Mouse (Mus musculus) hindbrain, postnatal 0 days (tissue): ENCODE results near the gene Nudcd3. TPM values are rescaled to one million over a fixed set of nuclear protein-coding genes. Genes with fewer than 3 reads are reported as not detected.

ENCODE experiments used
- ATAC-seq: fragments of 200-750 bp; cut with Nextera tagmentation; 2 replicates; pipeline ENCODE4 v1.8.0; 2017; ENCODE audit warnings: mild to moderate bottlenecking, moderate TSS enrichment, moderate library complexity
- DNase-seq: peaks from one replicate; pipeline ENCODE4 v3.0.0-alpha.2; 2015; ENCODE audit warnings: low spot score
- H3K27ac ChIP-seq: fragments of 300-500 bp; sonication (generic); 2 replicates; pipeline ENCODE4 v1.5.1; 2014; ENCODE audit warnings: mild to moderate bottlenecking
- H3K27me3 ChIP-seq: fragments of 300-500 bp; sonication (generic); 2 replicates; pipeline ENCODE4 v1.6.1; 2014; ENCODE audit warnings: low read length, mixed read lengths; ENCODE audit not compliant: insufficient read depth
- H3K36me3 ChIP-seq: fragments of 300-500 bp; sonication (generic); 2 replicates; pipeline ENCODE4 v1.6.1; 2014; ENCODE audit warnings: low read length, mixed read lengths; ENCODE audit not compliant: insufficient read depth
- H3K4me1 ChIP-seq: fragments of 300-500 bp; sonication (generic); 2 replicates; pipeline ENCODE4 v1.6.1; 2014; ENCODE audit warnings: antibody characterized with exemption, low read length, mixed read lengths; ENCODE audit not compliant: insufficient read depth
- H3K4me2 ChIP-seq: fragments of 300-500 bp; sonication (generic); 2 replicates; pipeline ENCODE4 v1.6.1; 2014; ENCODE audit warnings: low read depth, mild to moderate bottlenecking, low read length, moderate library complexity, mixed read lengths
- H3K4me3 ChIP-seq: fragments of 300-500 bp; sonication (generic); 2 replicates; pipeline ENCODE4 v1.5.1; 2014; ENCODE audit warnings: low read length
- H3K9ac ChIP-seq: fragments of 300-500 bp; sonication (generic); replicated peaks from 2 replicates; pipeline ENCODE4 v1.6.1; 2014; ENCODE audit warnings: mild to moderate bottlenecking, low read length, moderate library complexity, mixed read lengths
- H3K9me3 ChIP-seq: fragments of 300-500 bp; sonication (generic); 2 replicates; pipeline ENCODE4 v1.6.1; 2016; ENCODE audit warnings: low read length, mixed read lengths
- CTCF ChIP-seq: IDR thresholded peaks from 2 replicates; pipeline ENCODE4 v1.5.1; 2016; ENCODE audit warnings: antibody characterized with exemption, control low read depth, low read depth
- WGBS: fragments of 180-500 bp; shearing (Covaris S2); extraction: QIAGEN DNeasy Blood & Tissue Kit; methylation state at CpG from one replicate; pipeline ENCODE4 v1.1.7; 2014; 5-methylcytosine and 5-hydroxymethylcytosine counted together
- polyA plus RNA-seq: library from polyadenylated mRNA; unstranded; fragments of >200 nt; fragmentation: Nextera tagmentation; extraction: Ambion mirVana; gene quantifications from 2 replicates; pipeline ENCODE4 v1.2.1, GENCODE M21; 2015
- total RNA-seq: library from RNA; depleted of rRNA; stranded (reverse); fragments of >200 nt; gene quantifications from 2 replicates; pipeline ENCODE4 v1.2.3, GENCODE M21; 2014

Gene Nudcd3
- total and polyA plus RNA-seq, 2 experiments from 2014 or later = 63.6 to 66.7 TPM

DNA sequence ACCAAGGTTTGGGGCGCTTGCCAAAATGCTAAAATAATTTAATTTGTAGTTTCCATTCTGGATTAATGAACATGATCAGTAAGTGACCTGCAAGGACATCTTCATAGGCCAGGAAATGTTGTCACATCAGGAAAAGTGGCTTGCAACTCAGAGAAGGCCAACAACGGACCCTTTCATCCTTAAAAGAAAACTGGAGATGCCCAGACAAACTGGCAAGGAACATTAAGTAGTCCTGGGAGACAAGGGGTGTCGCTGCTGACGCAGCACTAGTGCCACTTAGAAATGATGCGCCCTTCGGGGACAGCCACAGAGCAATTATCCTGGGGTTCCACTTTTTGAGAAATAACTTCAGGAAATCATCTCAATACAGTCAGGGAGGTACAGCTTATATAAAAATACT, 80.2 kb downstream of the Nudcd3 start:
- ATAC-seq = no peak
- Histone ChIP-seq H3K4me1 (0 out of 2 replicates have a peak, but pooled peaks cover 7% of the 10 kb centered on the region), H3K27me3 (no peaks in the 10 kb centered on the region), H3K9ac (no peak overlapping the region), H3K27ac (0 out of 2 replicates have a peak overlapping the region, but pooled peaks have one; percentile 9), H3K36me3 (no peaks in the 10 kb centered on the region; the same call in 1 of the 2 replicates), H3K9me3 (no peaks in the 10 kb centered on the region), H3K4me2 (no peak overlapping the region), H3K4me3 (no peak overlapping the region)
- TF ChIP-seq CTCF = no peak
- DNase-seq = no peak
- WGBS = 79% methylated on average over 6 of the region's 6 CpGs

DNA sequence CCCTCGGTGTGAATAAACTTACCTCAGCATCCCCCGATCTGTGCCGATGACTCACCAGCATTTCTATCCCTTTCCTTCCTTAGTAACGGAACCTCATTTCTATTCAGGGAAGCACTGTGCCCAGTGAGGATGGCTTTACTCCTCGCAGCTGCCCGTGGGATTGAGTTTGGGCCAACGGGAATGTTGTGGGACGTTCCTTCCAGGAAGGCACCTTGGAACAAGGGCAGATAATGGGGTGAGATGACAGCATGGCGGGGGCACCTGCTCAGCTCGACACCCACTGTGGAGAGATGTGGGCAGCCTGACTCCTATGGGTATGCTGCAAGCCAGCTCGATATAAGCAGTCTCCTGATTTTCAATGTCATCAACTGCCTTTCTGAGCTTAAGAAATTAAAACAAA, 80.9 kb downstream of the Nudcd3 start:
- 73% methylated on average over 11 of the region's 11 CpGs for WGBS
- Histone ChIP-seq H3K4me3 (no peak overlapping the region), H3K4me1 (0 out of 2 replicates have a peak, but pooled peaks cover 7% of the 10 kb centered on the region), H3K9me3 (no peaks in the 10 kb centered on the region), H3K27ac (0 out of 2 replicates have a peak overlapping the region, but pooled peaks have one; percentile 9), H3K4me2 (no peak overlapping the region), H3K27me3 (no peaks in the 10 kb centered on the region), H3K9ac (no peak overlapping the region), H3K36me3 (no peaks in the 10 kb centered on the region; the same call in 1 of the 2 replicates)
- no peak for ATAC-seq
- no peak for DNase-seq
- no peak for TF ChIP-seq CTCF

DNA sequence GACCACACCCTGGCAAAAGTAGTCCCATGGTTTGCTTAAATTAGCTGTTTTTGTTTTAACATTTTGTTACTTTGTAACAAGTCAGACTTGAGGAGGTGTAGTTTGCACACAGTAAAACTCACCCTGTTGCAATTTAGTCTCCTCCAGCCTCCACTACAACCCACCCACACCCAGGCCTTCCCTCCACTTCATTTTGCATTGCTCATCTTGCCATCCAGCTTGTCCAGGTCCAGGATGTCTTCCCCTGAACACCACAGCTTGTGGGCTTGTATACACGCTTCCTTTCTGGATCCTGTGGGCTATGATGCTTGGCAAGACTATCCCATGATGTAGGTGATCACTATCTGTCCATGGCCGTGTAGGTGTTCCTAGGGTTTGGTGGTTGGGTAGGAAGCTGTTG, 82.3 kb downstream of the Nudcd3 start:
- no peak overlapping the region for H3K4me2 ChIP-seq
- no peak overlapping the region for H3K27ac ChIP-seq
- peaks cover 3% of the 10 kb centered on the region for H3K36me3 ChIP-seq
- H3K27me3 ChIP-seq = no peaks in the 10 kb centered on the region
- H3K4me1 ChIP-seq = 0 out of 2 replicates have a peak, but pooled peaks cover 7% of the 10 kb centered on the region
- no peak overlapping the region for H3K9ac ChIP-seq
- no peak overlapping the region for H3K4me3 ChIP-seq
- no peak for TF ChIP-seq CTCF
- DNase-seq (no peak), ATAC-seq (no peak)
- WGBS = 97% methylated on average over 2 of the region's 2 CpGs
- H3K9me3 ChIP-seq = no peaks in the 10 kb centered on the region

DNA sequence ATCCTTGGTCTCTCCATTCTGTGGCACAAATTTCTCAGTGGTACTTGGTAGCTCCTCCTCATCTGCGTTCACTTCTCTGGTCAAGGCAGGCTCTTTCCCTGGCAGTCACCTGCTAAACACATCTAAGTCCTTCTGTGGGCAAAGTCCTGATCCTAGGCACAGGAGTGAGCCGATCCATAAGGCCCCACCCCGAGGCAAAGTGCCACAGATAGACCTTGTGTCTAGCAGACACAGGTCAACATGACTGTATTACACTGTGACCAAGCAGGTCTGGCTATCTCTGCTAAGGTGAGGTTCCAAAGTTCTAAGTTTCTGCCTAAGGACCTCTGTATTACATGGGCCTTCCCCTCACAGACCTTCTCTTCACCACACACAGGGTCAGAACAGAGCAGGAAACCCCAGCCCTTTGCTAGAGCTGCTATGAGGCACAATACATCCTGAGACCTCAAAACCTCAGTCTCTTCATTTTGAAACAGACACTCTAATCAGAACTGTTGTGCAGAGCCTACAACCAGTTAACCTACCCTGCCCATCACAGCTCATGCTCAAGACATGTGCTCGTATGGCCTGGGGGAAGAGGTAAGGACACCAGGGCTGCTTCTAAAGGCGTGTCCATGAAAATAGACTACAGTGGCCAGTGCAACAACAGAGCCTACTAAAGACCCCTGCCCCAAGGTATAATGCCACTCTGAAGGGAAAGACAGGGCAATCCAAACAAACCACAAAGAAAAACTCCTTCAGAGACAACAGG, 88.3 kb downstream of the Nudcd3 start:
- Histone ChIP-seq H3K4me1 (no peaks in the 10 kb centered on the region), H3K27me3 (no peaks in the 10 kb centered on the region), H3K27ac (no peak overlapping the region), H3K9ac (no peak overlapping the region), H3K4me3 (no peak overlapping the region), H3K4me2 (no peak overlapping the region), H3K36me3 (peaks cover 37% of the 10 kb centered on the region), H3K9me3 (no peaks in the 10 kb centered on the region)
- DNase-seq = no peak
- ATAC-seq = no peak
- TF ChIP-seq CTCF = no peak
- WGBS = 96% methylated on average over 5 of the region's 5 CpGs

DNA sequence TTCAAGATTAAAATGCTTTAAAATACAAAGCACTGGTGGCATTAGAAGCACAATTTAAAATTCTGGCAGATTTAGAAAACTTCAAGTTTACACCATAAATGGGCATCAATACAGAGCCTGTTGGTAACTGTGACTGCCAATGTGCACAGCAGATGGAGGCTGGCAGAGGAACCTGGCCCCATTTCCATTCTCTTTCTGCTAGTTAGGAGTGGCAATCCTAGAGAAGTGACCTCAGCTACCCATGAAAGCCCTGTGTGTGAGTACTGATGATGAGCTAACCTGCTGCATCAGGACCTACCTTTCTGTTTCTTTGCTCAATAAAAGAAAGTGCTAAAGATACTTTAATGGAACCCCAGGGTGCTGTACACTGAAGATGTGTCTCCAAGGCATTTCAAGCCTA, 90.2 kb downstream of the Nudcd3 start:
- ATAC-seq (no peak), DNase-seq (no peak)
- H3K27ac ChIP-seq = no peak overlapping the region
- no peak overlapping the region for H3K4me3 ChIP-seq
- no peaks in the 10 kb centered on the region for H3K4me1 ChIP-seq
- H3K4me2 ChIP-seq = no peak overlapping the region
- H3K9ac ChIP-seq = no peak overlapping the region
- no peaks in the 10 kb centered on the region for H3K9me3 ChIP-seq
- no peaks in the 10 kb centered on the region for H3K27me3 ChIP-seq
- no peak for TF ChIP-seq CTCF
- peaks cover 43% of the 10 kb centered on the region for H3K36me3 ChIP-seq

DNA sequence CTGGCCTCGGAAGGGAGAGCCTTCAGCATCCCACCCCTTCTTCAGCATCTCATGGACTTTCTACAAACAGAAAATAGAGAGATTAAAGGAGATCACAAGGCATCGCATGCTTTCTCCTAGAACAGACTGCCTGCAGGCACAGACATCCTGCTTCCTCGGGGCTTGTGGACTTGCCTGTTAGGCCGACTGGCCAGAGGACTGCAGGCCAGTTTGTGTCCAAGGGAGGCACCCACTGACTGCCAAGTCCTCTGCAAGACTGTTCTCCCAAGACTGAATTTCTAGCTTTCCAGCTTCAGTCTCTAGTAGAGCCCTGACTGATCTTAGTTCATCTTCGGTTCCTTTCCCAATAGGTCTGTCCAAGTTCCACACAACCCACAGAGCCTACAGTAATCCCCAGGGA, 91.9 kb downstream of the Nudcd3 start:
- Histone ChIP-seq H3K9me3 (no peaks in the 10 kb centered on the region), H3K27me3 (no peaks in the 10 kb centered on the region), H3K36me3 (peaks cover 43% of the 10 kb centered on the region), H3K27ac (no peak overlapping the region), H3K4me2 (no peak overlapping the region), H3K9ac (no peak overlapping the region), H3K4me1 (no peaks in the 10 kb centered on the region), H3K4me3 (no peak overlapping the region)
- no peak for TF ChIP-seq CTCF
- DNase-seq (no peak), ATAC-seq (no peak)
- WGBS = 87% methylated on average over 5 of the region's 5 CpGs

DNA sequence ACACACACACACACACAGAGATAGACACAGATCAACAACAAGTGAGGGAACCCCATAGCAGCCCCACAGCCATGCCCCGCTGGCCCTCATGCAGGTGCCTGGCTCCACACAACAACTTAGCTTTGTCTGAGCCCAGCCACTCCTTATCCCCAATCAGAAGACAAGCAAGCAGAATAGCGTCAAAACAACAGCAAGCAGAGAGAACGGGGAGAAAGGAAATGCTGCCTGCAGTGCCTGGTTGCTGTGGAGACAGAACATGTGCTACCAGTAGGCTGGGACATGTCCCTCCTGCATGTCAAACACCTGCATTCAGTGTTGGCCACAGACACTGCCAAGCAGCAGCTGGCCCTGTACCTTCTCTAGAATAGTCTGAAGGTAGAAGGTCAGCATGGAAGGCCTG, 92.5 kb downstream of the Nudcd3 start:
- no peak for DNase-seq
- Histone ChIP-seq H3K4me3 (no peak overlapping the region), H3K4me2 (no peak overlapping the region), H3K27me3 (no peaks in the 10 kb centered on the region), H3K9me3 (no peaks in the 10 kb centered on the region), H3K4me1 (no peaks in the 10 kb centered on the region), H3K9ac (no peak overlapping the region), H3K36me3 (peaks cover 38% of the 10 kb centered on the region; the same call in 1 of the 2 replicates), H3K27ac (no peak overlapping the region)
- WGBS = 56% methylated on average over 3 of the region's 3 CpGs
- no peak for TF ChIP-seq CTCF
- ATAC-seq = no peak
